Mouse (Mus musculus): ENCODE results near the gene Src.

GRCm38 (mm10) chr2:157430667-157431429 is 12.6 kb downstream of the Src start:
- TF ChIP-seq CTCF (IDR thresholded peaks at IDR 0.05; ENCODE audit: borderline replicate concordance, extremely low read depth, insufficient read depth, insufficient read length) (no peak), POLR2A (IDR thresholded peaks at IDR 0.05; ENCODE audit: borderline replicate concordance, extremely low read depth, insufficient read depth, insufficient read length, poor library complexity, severe bottlenecking) (no peak)
